Mouse (Mus musculus) embryonic facial prominence, embryonic 12.5 days (tissue): ENCODE results near the gene Gm26602. TPM values are rescaled to one million over a fixed set of nuclear protein-coding genes. Genes with fewer than 3 reads are reported as not detected.
A peak's percentile ranks its signal among the peaks of the same experiment; 100 is the strongest.

Experiments used
- ATAC-seq: fragments of 200-750 bp; cut with Nextera tagmentation; 2 replicates; pipeline ENCODE4 v1.8.0; 2017; ENCODE audit not compliant: insufficient number of reproducible peaks, insufficient read depth, low FRiP score, low TSS enrichment
- H3K27ac ChIP-seq: fragments of 300-500 bp; sonication (generic); 2 replicates; pipeline ENCODE4 v1.5.1; 2016; ENCODE audit warnings: mild to moderate bottlenecking
- H3K27me3 ChIP-seq: fragments of 300-500 bp; sonication (generic); 2 replicates; pipeline ENCODE4 v1.6.1; 2016; ENCODE audit warnings: mild to moderate bottlenecking, moderate library complexity
- H3K36me3 ChIP-seq: fragments of 300-500 bp; sonication (generic); 2 replicates; pipeline ENCODE4 v1.6.1; 2016; ENCODE audit warnings: mild to moderate bottlenecking
- H3K4me1 ChIP-seq: fragments of 300-500 bp; sonication (generic); 2 replicates; pipeline ENCODE4 v1.6.1; 2016
- H3K4me2 ChIP-seq: fragments of 300-500 bp; sonication (generic); replicated peaks from 2 replicates; pipeline ENCODE4 v1.6.1; 2016; ENCODE audit warnings: mild to moderate bottlenecking, moderate library complexity
- H3K4me3 ChIP-seq: fragments of 300-500 bp; sonication (generic); 2 replicates; pipeline ENCODE4 v1.5.1; 2016; ENCODE audit warnings: mild to moderate bottlenecking
- H3K9ac ChIP-seq: fragments of 300-500 bp; sonication (generic); 2 replicates; pipeline ENCODE4 v1.6.1; 2016; ENCODE audit warnings: mild to moderate bottlenecking, moderate library complexity
- H3K9me3 ChIP-seq: fragments of 300-500 bp; sonication (generic); 2 replicates; pipeline ENCODE4 v1.6.1; 2016; ENCODE audit warnings: mild to moderate bottlenecking, moderate library complexity
- WGBS: fragments of 180-500 bp; shearing (Covaris S2); methylation state at CpG from one replicate; pipeline ENCODE4 v1.1.7; 2016; 5-methylcytosine and 5-hydroxymethylcytosine counted together
- polyA plus RNA-seq: library from polyadenylated mRNA; unstranded; fragments of >200 nt; fragmentation: Nextera tagmentation; extraction: Ambion mirVana; gene quantifications from 2 replicates; pipeline ENCODE4 v1.2.1, GENCODE M21; 2016

Gene Gm26602
- polyA plus RNA-seq, 1 experiment from 2014 or later = 18.8 TPM

DNA sequence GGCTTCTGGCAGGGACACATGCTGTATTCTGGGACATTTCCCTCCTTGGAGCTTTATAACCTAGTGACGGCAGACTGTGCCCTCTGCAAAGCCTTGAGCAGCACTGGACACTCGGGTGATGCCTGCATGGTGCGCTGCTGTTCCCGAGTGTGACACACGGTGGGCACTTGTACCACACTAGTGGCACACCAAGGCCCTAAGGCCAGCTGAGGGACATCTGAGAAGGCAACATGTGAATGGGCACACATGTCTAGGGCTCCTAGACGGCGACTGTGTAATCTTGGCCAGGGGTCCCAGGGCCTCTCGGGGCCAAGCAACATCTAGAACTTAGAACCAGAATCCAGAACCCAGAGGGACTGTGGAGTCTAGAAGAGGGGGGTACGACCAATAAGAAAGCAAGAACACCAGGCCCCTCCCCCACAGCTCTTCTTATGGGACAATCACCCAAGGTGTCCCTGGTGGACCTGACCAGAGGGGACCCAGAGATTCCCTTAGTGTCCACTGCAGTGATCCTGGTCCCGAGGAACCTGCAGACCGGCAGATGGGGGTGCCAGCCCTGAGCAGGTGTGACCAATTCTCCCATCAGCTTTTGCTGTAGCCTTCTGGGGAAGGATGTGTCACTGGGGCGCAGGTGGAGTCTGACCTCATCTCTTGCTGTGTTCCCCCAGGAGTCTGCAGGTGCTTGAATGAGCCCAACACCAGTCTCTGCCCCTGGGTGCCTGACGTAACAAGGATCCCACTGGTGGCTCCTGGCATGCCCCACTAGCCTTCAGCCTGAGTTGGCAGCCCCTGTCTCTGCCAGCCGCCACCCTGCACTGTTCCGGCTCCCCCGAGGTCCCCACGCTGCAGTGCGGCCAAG, 19.5 kb downstream of the Gm26602 start:
- no peaks in the 10 kb centered on the region for H3K9me3 ChIP-seq
- H3K9ac ChIP-seq = 0 out of 2 replicates have a peak overlapping the region, but pooled peaks have one; percentile 7
- WGBS = 88% methylated on average over 18 of the region's 18 CpGs
- ATAC-seq = no peak
- H3K27me3 ChIP-seq = no peaks in the 10 kb centered on the region
- 0 out of 2 replicates have a peak overlapping the region, but pooled peaks have one; percentile 97 for H3K27ac ChIP-seq
- peaks cover 53% of the 10 kb centered on the region for H3K4me1 ChIP-seq
- H3K36me3 ChIP-seq = peaks cover 38% of the 10 kb centered on the region
- no peak overlapping the region for H3K4me2 ChIP-seq
- H3K4me3 ChIP-seq = no peak overlapping the region

DNA sequence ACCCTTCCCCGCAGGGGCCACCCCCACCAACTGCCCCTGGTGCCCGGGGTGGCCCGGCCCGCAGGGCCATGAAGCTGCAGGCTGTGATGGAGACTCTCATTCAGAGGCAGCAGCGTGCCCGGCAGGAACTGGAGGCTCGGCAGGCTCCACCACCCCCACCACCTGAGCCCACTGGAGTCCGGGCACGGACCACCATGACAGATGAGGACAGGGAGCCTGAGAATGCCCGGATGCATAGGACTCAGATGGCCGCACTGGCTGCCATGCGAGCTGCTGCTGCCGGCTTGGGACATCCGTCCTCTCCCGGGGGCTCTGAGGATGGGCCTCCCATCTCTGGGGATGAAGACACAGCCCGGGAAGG, 20.1 kb downstream of the Gm26602 start:
- Histone ChIP-seq H3K27me3 (no peaks in the 10 kb centered on the region), H3K4me2 (no peak overlapping the region), H3K36me3 (peaks cover 38% of the 10 kb centered on the region), H3K27ac (no peak overlapping the region), H3K4me3 (no peak overlapping the region), H3K9me3 (no peaks in the 10 kb centered on the region), H3K4me1 (peaks cover 49% of the 10 kb centered on the region), H3K9ac (0 out of 2 replicates have a peak overlapping the region, but pooled peaks have one; percentile 7)
- ATAC-seq = no peak
- 87% methylated on average over 16 of the region's 16 CpGs for WGBS

GRCm38 (mm10) chr10:79931797-79932196, 21.1 kb downstream of the Gm26602 start:
- Histone ChIP-seq H3K4me3 (0 out of 2 replicates have a peak overlapping the region, but pooled peaks have one; percentile 0), H3K9ac (no peak overlapping the region), H3K4me2 (no peak overlapping the region), H3K27me3 (no peaks in the 10 kb centered on the region), H3K27ac (peak overlapping the region; percentile 70), H3K9me3 (no peaks in the 10 kb centered on the region), H3K4me1 (peaks cover 48% of the 10 kb centered on the region), H3K36me3 (peaks cover 47% of the 10 kb centered on the region)
- ATAC-seq = no peak
- WGBS = 79% methylated on average over 9 of the region's 9 CpGs

DNA sequence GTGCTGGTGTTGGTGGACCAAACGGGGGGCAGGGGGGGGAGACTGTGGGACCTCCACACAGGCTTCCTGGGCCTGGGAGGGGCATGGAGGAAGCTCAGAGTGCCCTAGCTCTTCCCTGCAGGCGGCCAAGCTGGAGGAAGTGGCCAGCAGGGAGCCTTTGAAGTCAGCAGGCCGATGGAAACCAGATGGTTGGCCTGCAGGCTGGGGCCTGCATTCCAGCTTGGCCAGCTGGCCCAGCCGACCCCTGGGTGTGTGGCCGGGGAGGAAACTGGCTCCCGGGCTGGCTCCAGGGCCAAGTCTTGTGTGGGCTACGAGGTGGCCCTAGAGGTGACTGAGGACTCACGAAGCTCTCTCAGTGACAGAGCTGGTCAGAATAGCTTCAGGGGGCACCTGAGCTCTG, 22.1 kb downstream of the Gm26602 start:
- Histone ChIP-seq H3K9me3 (no peaks in the 10 kb centered on the region), H3K27ac (peak overlapping the region; percentile 70), H3K36me3 (peaks cover 57% of the 10 kb centered on the region), H3K4me1 (peaks cover 54% of the 10 kb centered on the region), H3K4me2 (peak overlapping the region; percentile 15; the same call in 1 of the 2 replicates), H3K9ac (no peak overlapping the region; the same call in 1 of the 2 replicates), H3K4me3 (no peak overlapping the region), H3K27me3 (no peaks in the 10 kb centered on the region)
- 9% methylated on average over 8 of the region's 8 CpGs for WGBS
- no peak for ATAC-seq

DNA sequence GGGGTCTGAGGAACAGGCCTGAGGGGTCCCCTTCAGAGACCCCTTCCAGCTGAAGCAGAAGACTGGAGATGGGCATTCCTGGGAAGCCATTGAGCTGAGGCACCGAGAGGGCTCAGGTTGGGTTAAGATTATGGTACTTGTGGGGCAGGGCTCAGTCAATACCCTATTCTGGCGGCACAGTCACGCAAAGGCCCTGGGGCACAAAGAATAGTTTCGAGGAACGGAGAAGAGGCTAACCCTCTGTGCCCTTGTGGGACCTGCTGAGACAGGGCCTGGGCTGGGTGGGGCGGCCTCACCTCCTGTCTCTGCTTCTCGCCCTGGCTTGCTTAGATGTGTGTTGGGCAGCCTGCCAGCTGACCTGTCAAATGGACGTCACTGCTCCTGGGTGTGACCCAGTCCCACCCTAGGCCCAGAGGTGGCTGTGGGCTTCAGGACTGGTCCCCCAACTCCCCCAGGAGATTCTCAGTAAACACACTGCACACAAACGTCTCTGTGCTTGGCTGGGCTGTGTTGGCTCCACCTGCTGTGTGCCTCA, 22.6 kb downstream of the Gm26602 start:
- Histone ChIP-seq H3K4me1 (peaks cover 54% of the 10 kb centered on the region), H3K9me3 (no peaks in the 10 kb centered on the region), H3K27me3 (no peaks in the 10 kb centered on the region), H3K27ac (peak overlapping the region; percentile 70; the same call in 1 of the 2 replicates), H3K9ac (no peak overlapping the region), H3K36me3 (peaks cover 61% of the 10 kb centered on the region), H3K4me3 (no peak overlapping the region), H3K4me2 (peak overlapping the region; percentile 15; the same call in 1 of the 2 replicates)
- no peak for ATAC-seq
- 54% methylated on average over 9 of the region's 9 CpGs for WGBS

- ATAC-seq = no peak
- Histone ChIP-seq H3K36me3 (peaks cover 62% of the 10 kb centered on the region), H3K9ac (no peak overlapping the region), H3K4me3 (no peak overlapping the region), H3K4me2 (no peak overlapping the region), H3K27me3 (no peaks in the 10 kb centered on the region), H3K9me3 (no peaks in the 10 kb centered on the region), H3K27ac (no peak overlapping the region; the same call in 1 of the 2 replicates), H3K4me1 (peaks cover 47% of the 10 kb centered on the region)
- 55% methylated on average over 6 of the region's 6 CpGs for WGBS
These were observed 23.2 kb downstream of the Gm26602 start for GRCm38 (mm10) chr10:79933861-79934260.

GRCm38 (mm10) chr10:79934272-79934721, 23.6 kb downstream of the Gm26602 start:
- no peak overlapping the region for H3K9ac ChIP-seq
- H3K36me3 ChIP-seq = peaks cover 62% of the 10 kb centered on the region
- H3K4me1 ChIP-seq = peaks cover 43% of the 10 kb centered on the region
- H3K27ac ChIP-seq = no peak overlapping the region; the same call in 1 of the 2 replicates
- no peak for ATAC-seq
- no peaks in the 10 kb centered on the region for H3K9me3 ChIP-seq
- 71% methylated on average over 13 of the region's 13 CpGs for WGBS
- no peak overlapping the region for H3K4me3 ChIP-seq
- H3K27me3 ChIP-seq = no peaks in the 10 kb centered on the region
- H3K4me2 ChIP-seq = no peak overlapping the region

DNA sequence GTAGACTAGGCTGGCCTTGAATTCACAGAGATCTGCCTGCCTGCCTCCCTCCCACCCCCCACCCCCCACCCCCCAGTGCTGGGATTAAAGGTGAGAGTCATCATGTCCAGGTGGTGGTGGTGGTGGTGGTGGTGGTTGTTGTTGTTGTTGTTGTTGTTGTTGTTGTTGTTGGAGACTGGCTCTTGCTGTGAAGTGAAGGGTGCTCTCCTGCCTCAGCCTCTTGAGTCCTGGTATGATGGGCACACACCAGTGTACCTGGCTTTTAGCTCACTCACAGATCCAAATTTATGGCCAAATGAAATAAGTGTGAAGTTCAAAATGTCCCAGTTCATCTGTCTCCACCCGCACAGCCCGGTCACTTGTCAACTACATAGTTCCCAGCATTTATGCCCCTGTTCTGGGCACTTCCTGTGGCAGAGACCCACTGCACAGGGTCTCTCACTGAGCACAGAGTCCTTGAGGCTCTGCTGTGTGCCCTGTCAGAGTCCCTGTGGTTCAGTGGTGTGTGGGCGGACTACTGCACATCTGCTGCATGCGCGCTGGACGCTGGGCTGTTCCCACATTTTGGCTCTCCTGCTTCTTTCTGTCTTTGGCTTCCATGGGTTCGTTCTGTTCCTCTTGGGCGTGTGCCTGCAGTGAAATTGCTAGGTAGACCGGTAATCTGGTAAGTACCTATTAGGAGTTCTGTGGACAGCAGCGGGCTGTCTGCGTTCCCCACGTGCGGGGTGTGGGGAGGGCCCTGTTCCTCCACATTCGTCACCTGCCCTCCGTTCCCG, 24.3 kb downstream of the Gm26602 start:
- WGBS = 84% methylated on average over 16 of the region's 16 CpGs
- peaks cover 65% of the 10 kb centered on the region for H3K36me3 ChIP-seq
- H3K27ac ChIP-seq = no peak overlapping the region; the same call in 1 of the 2 replicates
- H3K9ac ChIP-seq = no peak overlapping the region
- peaks cover 37% of the 10 kb centered on the region for H3K4me1 ChIP-seq
- H3K27me3 ChIP-seq = no peaks in the 10 kb centered on the region
- no peak overlapping the region for H3K4me2 ChIP-seq
- no peak overlapping the region for H3K4me3 ChIP-seq
- ATAC-seq = no peak
- no peaks in the 10 kb centered on the region for H3K9me3 ChIP-seq

DNA sequence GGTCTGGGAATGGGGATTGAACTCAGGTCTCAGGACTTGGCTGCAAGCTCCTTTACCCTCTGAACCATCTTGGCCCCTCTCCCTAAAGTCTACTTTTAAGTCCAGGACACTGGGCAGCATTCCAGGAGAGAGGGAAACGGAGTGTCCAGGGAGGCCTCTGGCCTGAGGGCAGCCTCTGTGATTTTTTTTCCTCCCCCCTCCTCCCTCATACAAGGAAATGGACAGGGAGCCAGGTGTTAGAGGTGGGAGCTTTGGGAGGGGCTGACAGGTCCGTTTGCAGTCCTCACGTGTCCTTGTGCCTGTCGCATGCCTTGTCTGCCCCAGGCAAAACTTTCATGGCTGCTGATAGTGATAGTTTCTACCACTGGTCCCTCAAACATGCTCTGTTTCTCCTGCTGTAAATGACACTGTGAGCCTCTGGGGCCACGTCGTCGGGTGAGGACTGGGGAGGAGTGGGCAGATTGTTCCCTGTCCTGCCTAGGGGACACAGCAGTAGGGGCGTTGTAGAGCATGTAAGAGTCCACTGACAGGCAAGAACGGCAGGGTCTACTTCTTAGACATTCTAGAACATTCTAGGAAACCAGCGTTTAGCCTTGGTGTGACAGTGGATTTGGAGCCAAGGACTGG, 25.7 kb downstream of the Gm26602 start:
- WGBS = 58% methylated on average over 10 of the region's 10 CpGs
- H3K36me3 ChIP-seq = peaks cover 64% of the 10 kb centered on the region
- no peak overlapping the region for H3K4me3 ChIP-seq
- no peak overlapping the region for H3K27ac ChIP-seq
- H3K9me3 ChIP-seq = no peaks in the 10 kb centered on the region
- peaks cover 37% of the 10 kb centered on the region for H3K4me1 ChIP-seq
- no peak overlapping the region for H3K9ac ChIP-seq
- no peak overlapping the region for H3K4me2 ChIP-seq
- ATAC-seq = no peak
- no peaks in the 10 kb centered on the region for H3K27me3 ChIP-seq

DNA sequence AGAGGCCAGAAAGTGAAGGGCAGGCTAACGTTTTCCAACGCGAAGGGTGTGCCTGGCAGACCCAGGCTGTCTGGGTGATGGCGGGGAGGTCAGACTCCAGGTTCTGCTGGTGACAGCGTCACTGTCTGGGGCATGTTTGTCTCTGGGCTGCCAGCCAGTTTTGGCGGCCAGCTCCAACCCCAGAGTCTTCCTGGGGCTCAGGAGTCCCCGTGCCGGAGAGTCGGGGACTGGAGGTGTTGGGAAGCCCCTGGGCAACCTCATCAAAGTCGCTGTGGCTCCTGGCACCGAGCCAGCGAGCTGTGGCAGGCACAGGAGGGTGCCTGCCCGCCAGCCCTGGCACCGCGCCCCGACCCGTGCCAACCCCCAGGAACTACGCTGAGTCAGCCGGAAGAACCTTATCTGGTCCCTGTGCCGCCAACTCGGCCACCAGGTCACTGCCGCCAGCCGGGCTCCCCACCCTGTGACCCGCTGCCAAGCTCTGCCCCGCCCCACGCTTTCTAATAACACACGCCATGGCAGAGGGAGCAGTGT, 26.3 kb downstream of the Gm26602 start:
- H3K4me1 ChIP-seq = peaks cover 31% of the 10 kb centered on the region
- H3K9ac ChIP-seq = no peak overlapping the region
- no peak overlapping the region for H3K4me2 ChIP-seq
- ATAC-seq = no peak
- 81% methylated on average over 27 of the region's 27 CpGs for WGBS
- peaks cover 63% of the 10 kb centered on the region for H3K36me3 ChIP-seq
- H3K9me3 ChIP-seq = no peaks in the 10 kb centered on the region
- H3K4me3 ChIP-seq = no peak overlapping the region
- H3K27ac ChIP-seq = no peak overlapping the region
- H3K27me3 ChIP-seq = no peaks in the 10 kb centered on the region
